Mouse (Mus musculus): ENCODE results near the gene Ly75.

Ly75 gene

GRCm38 (mm10) chr2:60370188-60370587 lies 12.9 kb downstream of the Ly75 start:
- DNase-seq, result no peak

- no peak for DNase-seq
Observed at GRCm38 (mm10) chr2:60369454-60369853, 13.6 kb downstream of the Ly75 start.

DNA sequence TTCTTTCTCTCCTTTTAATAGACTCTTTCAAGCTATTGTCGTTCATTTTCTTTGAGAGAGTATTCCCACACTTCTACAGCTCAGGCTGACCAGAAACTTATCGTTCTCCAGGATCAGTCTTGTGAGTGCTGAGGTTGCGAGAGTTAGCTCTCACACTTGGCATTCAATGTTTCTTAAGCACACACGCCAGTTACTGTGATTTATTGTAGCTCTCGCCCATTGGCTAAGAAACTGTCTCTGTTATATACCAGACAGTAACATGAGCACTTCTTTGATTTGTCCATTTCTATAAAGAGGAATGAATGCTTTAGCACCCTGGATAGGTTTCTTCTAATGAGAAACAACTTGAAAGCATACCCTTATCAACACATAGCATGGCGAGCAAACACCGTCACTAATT lies 15.2 kb downstream of the Ly75 start:
- no peak for DNase-seq

DNA sequence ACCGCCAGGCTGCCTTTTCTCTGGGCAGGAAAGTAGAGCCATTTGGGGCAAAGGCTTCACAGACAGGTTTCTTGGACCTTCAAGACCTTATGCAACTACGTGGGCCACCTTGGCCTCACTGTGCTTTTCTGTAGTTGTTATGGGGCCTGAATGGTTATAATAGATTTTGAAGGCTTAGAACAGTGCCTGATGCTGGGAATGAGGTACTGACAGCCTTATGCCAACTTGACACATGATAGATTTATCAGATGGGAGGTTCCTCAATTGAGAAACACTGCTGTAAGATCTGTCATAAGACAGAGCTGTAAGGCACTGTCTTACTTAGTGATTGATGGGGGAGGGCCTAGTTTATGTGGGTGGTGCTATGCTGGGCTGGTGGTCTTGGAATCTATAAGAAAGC lies 15.9 kb downstream of the Ly75 start:
- DNase-seq, result no peak

GRCm38 (mm10) chr2:60365820-60366610 lies 17.1 kb downstream of the Ly75 start:
- no peak for DNase-seq

DNA sequence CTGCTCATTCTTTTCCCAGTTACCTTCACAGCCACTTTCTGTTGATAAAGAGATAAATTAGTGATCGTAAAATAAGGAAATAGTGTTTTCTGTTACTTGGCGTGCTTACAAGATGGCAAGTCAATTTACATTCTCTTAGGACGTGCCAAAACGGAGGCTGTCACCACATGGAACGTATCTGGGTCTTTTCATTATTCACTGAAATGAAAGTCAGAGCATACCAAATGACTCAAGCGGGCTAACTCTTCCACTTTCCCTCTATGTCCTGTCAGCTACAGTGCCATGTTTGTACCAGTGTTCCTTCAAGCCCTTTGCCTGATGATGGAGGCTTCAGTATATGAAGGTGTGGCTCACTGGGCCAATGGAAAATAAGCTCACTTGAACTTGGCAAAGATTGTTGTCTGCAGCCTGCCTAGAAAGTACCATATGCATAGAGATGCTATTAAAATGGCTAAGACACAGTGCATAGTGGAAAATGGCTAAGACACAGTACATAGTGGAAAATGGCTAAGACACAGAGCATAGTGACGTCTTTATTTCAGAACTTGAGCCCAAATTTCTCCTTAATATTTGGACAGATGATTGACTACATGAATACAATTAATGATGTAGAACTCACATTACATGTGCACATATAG lies 17.8 kb downstream of the Ly75 start:
- no peak for DNase-seq

DNA sequence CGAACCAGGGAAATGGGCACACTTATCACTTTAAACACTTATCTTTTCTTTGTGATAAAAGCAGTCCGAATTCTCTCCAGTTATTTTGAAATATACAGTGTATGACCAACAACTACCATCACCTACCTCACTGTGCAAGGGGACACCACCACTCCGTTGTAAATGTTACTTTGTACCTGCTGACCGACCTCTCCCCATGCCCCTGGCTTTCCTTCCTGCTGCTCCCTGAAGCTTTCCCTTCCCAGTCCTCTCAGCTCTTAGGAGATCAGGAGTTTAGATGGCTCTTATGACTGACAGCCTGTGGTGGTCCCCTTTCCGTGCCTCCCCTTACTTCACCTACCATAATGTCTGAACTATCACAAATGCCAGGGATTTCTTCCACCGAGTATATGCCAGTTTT lies 21.0 kb downstream of the Ly75 start:
- DNase-seq, result no peak

DNA sequence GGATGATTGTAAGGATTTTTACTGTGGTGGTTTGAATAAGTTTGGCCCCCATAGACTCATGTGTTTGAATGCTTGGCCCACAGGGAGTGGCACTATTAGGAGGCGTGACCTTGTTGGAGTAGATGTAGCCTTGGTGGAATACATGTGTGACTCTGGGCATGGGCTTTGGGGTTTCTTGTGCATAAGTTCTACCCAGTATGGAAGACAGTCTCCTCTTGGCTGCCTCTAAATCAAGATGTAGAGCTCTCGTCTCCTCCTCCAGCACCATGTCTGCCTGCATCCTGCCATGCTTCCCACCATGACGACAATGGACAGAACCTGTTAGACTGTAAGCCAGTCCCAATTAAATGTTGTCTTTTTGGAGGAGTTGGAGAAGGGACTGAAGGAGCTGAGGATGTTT lies 23.3 kb downstream of the Ly75 start:
- no peak for DNase-seq

DNA sequence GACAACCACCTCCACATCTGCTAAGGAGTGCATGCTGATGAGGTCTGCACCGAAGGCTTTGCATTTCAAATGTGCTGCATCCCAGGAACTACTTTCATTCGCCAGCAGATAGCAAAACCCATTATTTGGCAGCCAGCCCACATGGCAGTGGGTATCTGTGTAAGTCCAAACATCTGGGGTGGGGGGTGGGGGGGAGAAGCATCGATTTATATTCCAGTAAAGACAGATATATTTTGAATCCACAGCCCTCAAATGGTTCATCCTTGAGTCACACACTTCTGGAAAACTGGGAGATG lies 27.8 kb downstream of the Ly75 start:
- DNase-seq, result no peak

GRCm38 (mm10) chr2:60354541-60355387 lies 28.3 kb downstream of the Ly75 start:
- DNase-seq, result peak; percentile 6

DNA sequence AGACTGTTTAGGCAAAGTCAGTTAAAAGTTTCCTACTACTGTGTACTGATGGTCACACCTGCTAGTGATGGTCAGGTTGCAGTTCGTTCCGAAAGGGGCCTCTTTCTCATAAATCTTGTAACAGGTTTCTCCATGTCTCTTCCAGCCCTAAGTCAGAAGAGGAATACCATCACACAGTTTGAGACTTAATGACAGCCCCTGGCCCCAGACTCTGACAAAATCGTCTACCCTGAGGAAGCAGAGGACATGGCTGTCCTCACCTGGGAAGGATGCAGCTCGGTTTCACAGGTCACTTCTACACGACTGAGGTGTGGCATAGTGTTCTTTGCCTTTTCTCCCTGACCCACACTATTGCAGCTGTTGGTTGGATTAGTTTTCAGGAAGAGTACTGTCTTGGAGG lies 30.8 kb downstream of the Ly75 start:
- no peak for DNase-seq

DNA sequence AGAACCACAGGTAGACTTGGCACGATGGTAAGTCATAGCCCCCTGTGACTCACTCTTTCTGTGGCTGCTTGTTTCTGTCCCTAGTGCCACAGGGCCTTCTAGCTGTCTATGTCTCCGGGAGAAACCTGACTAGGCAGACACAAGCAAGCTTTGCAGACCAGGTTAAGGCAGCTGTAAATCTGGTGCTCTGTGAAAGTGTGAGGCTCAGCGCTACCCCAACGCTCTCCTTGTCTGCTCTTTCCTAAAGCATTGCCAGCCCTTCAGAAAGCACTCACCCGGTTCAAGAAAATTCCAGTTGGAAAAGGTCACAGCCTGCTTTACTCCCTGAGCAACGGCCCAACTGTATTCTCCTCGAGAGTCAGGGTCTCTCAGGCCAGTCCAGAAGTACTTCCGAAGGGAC lies 31.3 kb downstream of the Ly75 start:
- peak; percentile 9 for DNase-seq

GRCm38 (mm10) chr2:60347875-60348274 lies 35.2 kb downstream of the Ly75 start:
- DNase-seq, result no peak

- no peak for DNase-seq
Observed at GRCm38 (mm10) chr2:60346531-60346930, 36.6 kb downstream of the Ly75 start.

DNA sequence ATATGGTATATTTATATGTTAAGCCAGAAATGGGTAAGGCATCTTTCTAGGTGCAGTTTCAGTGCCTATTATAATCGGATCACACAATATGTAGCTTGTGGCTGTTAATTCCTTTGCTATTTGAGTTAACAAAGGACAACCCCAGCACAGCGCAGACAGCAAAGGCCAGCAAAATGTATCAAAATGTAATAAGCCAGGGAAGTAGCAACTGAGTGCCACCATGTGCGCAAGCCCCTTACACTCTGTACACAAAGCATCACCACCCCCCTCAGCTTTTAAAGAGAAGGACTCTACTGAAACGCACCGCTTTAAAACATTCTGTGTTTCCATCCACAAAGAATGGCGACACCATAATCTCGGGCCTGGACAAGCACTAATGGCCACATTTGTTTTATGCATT lies 37.4 kb downstream of the Ly75 start:
- no peak for DNase-seq

DNA sequence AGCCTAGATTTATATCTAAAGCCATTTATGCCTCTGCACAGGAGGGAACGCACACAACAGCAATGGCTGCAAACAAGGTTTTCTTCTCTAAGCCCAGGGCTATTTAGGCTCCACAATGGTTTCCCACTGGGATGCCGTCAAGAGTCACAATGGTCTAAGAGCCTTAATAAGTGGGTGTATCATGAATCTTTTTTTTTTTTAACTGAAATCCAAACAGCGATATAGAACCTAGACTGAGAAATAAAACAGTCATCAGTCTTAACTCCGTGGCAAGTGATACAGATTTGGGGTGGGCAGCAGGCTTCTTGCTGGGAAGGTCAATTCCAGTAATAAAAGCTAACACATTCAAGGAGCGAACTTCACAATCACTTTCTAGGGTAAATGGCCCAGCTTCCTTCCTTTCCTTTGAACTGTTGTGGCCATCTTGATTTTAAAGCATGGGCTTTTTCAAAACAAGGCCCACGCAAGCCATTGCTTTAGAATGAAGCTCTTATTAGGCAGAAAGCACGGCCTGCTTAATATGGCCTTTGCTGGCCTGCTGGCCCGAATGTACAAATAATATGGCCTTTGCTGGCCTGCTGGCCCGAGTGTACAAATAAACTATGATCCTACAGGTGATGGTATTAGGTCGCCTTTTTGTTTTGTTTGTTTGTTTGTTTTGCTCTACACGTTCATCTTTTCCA lies 39.4 kb downstream of the Ly75 start:
- DNase-seq, result no peak

GRCm38 (mm10) chr2:60342107-60342880 lies 40.8 kb downstream of the Ly75 start:
- DNase-seq, result no peak

DNA sequence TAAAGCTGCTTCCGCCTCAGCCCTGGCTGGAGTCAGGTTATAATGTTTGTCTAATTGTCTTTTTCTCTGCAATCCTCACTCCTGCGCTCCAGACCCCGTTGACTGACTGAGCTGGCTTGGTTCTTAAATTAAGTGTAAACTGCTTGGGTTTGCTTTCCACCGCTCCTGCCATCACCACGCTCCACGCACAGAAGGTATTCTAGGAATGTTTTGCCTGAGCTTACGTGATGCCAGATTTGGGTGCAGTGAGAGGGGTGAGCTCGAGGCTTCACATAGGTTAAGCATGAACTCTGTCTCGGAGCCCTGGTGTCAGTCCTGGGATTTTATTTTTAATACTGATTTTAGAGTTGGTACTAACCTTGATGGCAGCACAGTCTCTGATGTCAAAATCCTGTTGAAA lies 45.2 kb downstream of the Ly75 start:
- DNase-seq, result peak; percentile 44

DNA sequence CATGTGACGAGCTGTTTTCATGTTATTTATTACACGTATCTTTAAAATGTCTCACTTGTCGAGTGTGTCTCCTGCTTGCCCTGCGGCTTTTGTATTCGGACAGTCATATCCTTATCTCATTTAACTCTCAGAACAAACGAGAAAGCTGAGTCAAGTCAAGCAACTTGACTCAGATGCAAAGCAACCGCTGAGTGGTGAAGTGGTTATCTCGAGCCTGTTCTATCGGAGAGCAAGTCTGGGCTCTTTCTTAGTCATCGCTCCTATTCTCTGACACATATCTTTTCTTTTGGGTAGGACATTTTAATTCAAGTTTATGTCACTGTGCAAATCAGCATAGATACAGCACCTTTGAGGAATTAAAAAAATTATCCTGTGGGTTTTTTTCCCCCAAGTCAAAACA lies 54.5 kb downstream of the Ly75 start:
- DNase-seq, result no peak

DNA sequence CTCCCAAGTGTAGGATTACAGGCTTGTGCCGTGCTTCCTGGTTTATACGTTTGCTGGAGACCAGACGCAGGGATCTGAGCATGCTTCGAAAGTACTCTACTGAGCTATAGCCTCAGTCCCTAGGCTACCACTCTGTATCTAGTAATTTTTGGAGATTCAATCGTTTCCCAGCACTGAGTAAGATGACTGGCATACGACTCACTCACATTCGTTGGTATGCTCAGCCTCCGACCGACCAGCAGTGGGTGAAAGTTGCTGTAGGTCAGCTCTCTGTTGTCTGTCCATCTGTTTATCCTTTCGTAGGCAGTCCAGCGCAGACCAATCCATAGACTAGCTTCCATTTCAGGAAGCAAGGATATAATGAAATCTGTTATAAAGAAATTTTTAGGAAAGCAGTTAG lies 55.5 kb downstream of the Ly75 start:
- no peak for DNase-seq

GRCm38 (mm10) chr2:60326948-60327347 lies 56.2 kb downstream of the Ly75 start:
- no peak for DNase-seq

DNA sequence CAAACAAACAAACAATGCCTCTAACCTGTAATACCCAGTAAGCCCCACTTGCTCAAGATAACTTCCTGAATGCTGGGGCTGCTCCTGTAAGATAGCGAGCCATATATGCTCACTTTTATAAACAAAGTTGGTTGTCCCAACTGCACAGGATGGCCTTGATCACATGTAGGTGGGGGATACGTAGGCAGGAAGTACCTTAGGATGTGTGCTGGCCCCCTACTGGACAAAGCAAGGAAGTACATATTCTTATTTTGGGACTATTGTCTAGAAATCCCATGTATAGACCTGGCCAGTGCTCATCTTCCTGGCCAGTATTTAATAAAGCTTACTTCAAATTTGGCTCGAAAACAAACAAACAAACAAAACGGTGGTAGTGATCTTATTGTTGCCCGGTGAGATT lies 59.7 kb downstream of the Ly75 start:
- DNase-seq, result no peak

Measured in kidney, postnatal 14 days (tissue).